Mouse (Mus musculus) kidney, embryonic 16.5 days (tissue): Measurements from ENCODE around the gene Pdap1. TPM values are rescaled to one million over a fixed set of nuclear protein-coding genes. Genes with fewer than 3 reads are reported as not detected.
"Not testable (repeated sequence)": the region's sequence is repeated elsewhere in the genome, so short reads cannot be mapped to it uniquely, and the experiment has no call there.

Source experiments
- ATAC-seq: fragments of 200-750 bp; cut with Nextera tagmentation; 2 replicates; pipeline ENCODE4 v1.8.0; 2017; ENCODE audit warnings: moderate TSS enrichment; ENCODE audit not compliant: low FRiP score, low TSS enrichment
- H3K27ac ChIP-seq: fragments of 300-500 bp; sonication (generic); 2 replicates; pipeline ENCODE4 v1.5.1; 2014; ENCODE audit warnings: low read length
- H3K27me3 ChIP-seq: fragments of 300-500 bp; sonication (generic); 2 replicates; pipeline ENCODE4 v1.6.1; 2014; ENCODE audit warnings: low read length, control low read depth, mixed read lengths; ENCODE audit not compliant: insufficient read depth
- H3K36me3 ChIP-seq: fragments of 300-500 bp; sonication (generic); 2 replicates; pipeline ENCODE4 v1.6.1; 2014; ENCODE audit warnings: low read length, control low read depth, mixed read lengths; ENCODE audit not compliant: insufficient read depth
- H3K4me1 ChIP-seq: fragments of 300-500 bp; sonication (generic); 2 replicates; pipeline ENCODE4 v1.6.1; 2014; ENCODE audit warnings: low read length, control low read depth, mixed read lengths; ENCODE audit not compliant: insufficient read depth
- H3K4me2 ChIP-seq: fragments of 300-500 bp; sonication (generic); replicated peaks from 2 replicates; pipeline ENCODE4 v1.6.1; 2014; ENCODE audit warnings: low read depth, low read length
- H3K4me3 ChIP-seq: fragments of 300-500 bp; sonication (generic); 2 replicates; pipeline ENCODE4 v1.5.1; 2014; ENCODE audit warnings: mild to moderate bottlenecking, low read length
- H3K9ac ChIP-seq: fragments of 300-500 bp; sonication (generic); replicated peaks from 2 replicates; pipeline ENCODE4 v1.6.1; 2014; ENCODE audit warnings: low read length
- H3K9me3 ChIP-seq: fragments of 300-500 bp; sonication (generic); 2 replicates; pipeline ENCODE4 v1.6.1; 2016; ENCODE audit warnings: low read length, control low read depth
- WGBS: fragments of 180-500 bp; shearing (Covaris S2); extraction: QIAGEN DNeasy Blood & Tissue Kit; methylation state at CpG from one replicate; pipeline ENCODE4 v1.1.7; 2014; 5-methylcytosine and 5-hydroxymethylcytosine counted together
- polyA plus RNA-seq: library from polyadenylated mRNA; unstranded; fragments of >200 nt; fragmentation: Nextera tagmentation; extraction: Ambion mirVana; gene quantifications from 2 replicates; pipeline ENCODE4 v1.2.1, GENCODE M21; 2015

Gene Pdap1
- polyA plus RNA-seq, 1 experiment from 2014 or later: 77.0 TPM

DNA sequence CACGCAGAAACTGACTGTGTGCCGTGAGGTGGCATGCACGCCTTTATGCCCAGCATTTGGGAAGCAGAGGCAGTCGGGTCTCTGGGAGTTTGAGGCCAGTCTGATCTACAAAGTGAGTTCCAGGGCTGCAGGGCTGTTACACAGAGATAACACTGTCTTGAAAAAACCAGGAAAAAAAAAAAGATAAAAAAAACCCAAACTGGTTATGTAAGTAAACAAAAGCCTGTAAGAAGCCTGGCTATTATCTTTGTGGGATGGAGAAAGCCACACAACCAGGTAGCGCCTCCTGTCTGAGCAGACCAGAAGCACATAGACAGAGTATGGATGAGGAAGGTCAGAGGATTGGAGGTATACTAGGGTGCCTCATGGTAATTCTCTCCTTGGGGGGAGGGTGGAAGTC lies 12.7 kb upstream of the Pdap1 start:
- no peak for ATAC-seq
- H3K4me1 ChIP-seq: no peaks in the 10 kb centered on the region
- H3K36me3 ChIP-seq: peaks cover 67% of the 10 kb centered on the region
- whole genome bisulfite sequencing: 93% methylated on average over 5 of the region's 5 CpGs
- no peaks in the 10 kb centered on the region for H3K9me3 ChIP-seq
- H3K27me3 ChIP-seq: no peaks in the 10 kb centered on the region
- H3K27ac ChIP-seq: no peak overlapping the region
- H3K4me3 ChIP-seq: no peak overlapping the region
- H3K4me2 ChIP-seq: no peak overlapping the region
- no peak overlapping the region for H3K9ac ChIP-seq

DNA sequence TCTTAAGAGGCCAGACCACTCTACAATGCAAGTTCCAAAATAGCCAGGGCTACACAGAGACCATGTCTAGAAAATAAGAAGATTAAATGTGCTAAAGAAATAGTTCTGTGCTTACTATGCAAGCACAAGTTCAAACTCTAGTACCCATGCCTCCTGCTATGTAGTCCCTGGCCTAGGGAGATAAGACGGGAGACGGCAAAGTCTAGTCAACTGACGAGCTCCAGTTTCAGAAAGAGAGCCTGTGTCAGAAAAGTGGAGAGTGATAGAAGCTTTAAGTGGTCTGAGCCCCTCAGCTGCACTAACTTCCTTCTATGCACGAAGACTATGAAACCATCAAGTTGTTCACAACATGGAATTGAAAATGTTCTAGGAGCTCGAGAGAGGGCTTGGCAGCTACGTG lies 9.3 kb upstream of the Pdap1 start:
- no peak overlapping the region for H3K4me2 ChIP-seq
- ATAC-seq: no peak
- H3K27ac ChIP-seq: no peak overlapping the region
- no peaks in the 10 kb centered on the region for H3K4me1 ChIP-seq
- H3K4me3 ChIP-seq: no peak overlapping the region
- 93% methylated on average over 6 of the region's 6 CpGs for WGBS
- peaks cover 78% of the 10 kb centered on the region for H3K36me3 ChIP-seq
- no peak overlapping the region for H3K9ac ChIP-seq
- no peaks in the 10 kb centered on the region for H3K9me3 ChIP-seq
- no peaks in the 10 kb centered on the region for H3K27me3 ChIP-seq

- no peaks in the 10 kb centered on the region for H3K4me1 ChIP-seq
- no peak overlapping the region for H3K9ac ChIP-seq
- ATAC-seq: no peak
- H3K27ac ChIP-seq: no peak overlapping the region
- no peaks in the 10 kb centered on the region for H3K9me3 ChIP-seq
- H3K4me2 ChIP-seq: no peak overlapping the region
- 89% methylated on average over 5 of the region's 5 CpGs for WGBS
- H3K4me3 ChIP-seq: no peak overlapping the region
- H3K27me3 ChIP-seq: no peaks in the 10 kb centered on the region
- peaks cover 91% of the 10 kb centered on the region for H3K36me3 ChIP-seq
Measured at GRCm38 (mm10) chr5:145147748-145148147, 7.7 kb upstream of the Pdap1 start.

- under 1% methylated on average over 18 of the region's 18 CpGs for WGBS
- H3K4me1 ChIP-seq: peaks cover 21% of the 10 kb centered on the region
- H3K9ac ChIP-seq: peak overlapping the region; percentile 92
- peak overlapping the region; percentile 88 for H3K4me2 ChIP-seq
- no peaks in the 10 kb centered on the region for H3K9me3 ChIP-seq
- peaks cover 50% of the 10 kb centered on the region for H3K36me3 ChIP-seq
- no peak for ATAC-seq
- peak overlapping the region; percentile 92 for H3K4me3 ChIP-seq
- H3K27me3 ChIP-seq: no peaks in the 10 kb centered on the region
- H3K27ac ChIP-seq: peak overlapping the region; percentile 91
Measured at GRCm38 (mm10) chr5:145140611-145141010, 573 bp upstream of the Pdap1 start.

DNA sequence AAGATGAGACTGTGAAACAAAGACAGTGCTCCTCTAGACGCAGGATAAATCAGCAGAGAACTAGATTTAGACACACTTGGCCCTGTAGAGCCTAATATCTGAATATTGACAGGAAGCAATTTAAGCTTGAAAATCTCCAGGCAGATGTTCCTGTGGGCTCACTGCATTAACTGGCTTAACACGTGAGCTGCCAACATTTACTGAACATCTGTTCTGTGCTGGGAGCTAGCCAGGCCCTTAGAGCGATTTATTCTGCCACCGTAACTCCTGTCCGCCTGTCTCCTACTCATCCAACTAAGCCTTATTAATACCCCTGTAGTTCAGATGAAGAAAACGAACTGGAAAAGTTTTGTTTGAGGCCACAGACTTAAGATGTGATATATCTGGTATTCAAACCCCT lies 1.2 kb downstream of the Pdap1 start:
- Histone ChIP-seq H3K27ac (peak overlapping the region; percentile 69; the same call in 1 of the 2 replicates), H3K4me3 (peak overlapping the region; percentile 92), H3K27me3 (no peaks in the 10 kb centered on the region), H3K4me1 (peaks cover 21% of the 10 kb centered on the region), H3K4me2 (peak overlapping the region; percentile 88), H3K9ac (peak overlapping the region; percentile 92), H3K9me3 (no peaks in the 10 kb centered on the region), H3K36me3 (peaks cover 51% of the 10 kb centered on the region)
- WGBS: 6% methylated on average over 6 of the region's 6 CpGs
- ATAC-seq: no peak

- H3K9ac ChIP-seq, H3K27ac ChIP-seq: not testable (repeated sequence)
- 88% methylated on average over 6 of the region's 6 CpGs for WGBS
Measured at GRCm38 (mm10) chr5:145133275-145133674, 6.8 kb downstream of the Pdap1 start.

GRCm38 (mm10) chr5:145130995-145131394 lies 9.0 kb downstream of the Pdap1 start:
- WGBS: 92% methylated on average over 3 of the region's 3 CpGs
- peaks cover 83% of the 10 kb centered on the region for H3K36me3 ChIP-seq
- ATAC-seq: no peak
- no peak overlapping the region for H3K4me2 ChIP-seq
- no peak overlapping the region for H3K4me3 ChIP-seq
- H3K27ac ChIP-seq: no peak overlapping the region
- no peaks in the 10 kb centered on the region for H3K4me1 ChIP-seq
- H3K27me3 ChIP-seq: no peaks in the 10 kb centered on the region
- no peak overlapping the region for H3K9ac ChIP-seq
- no peaks in the 10 kb centered on the region for H3K9me3 ChIP-seq

More at GRCm38 (mm10) chr5:145133275-145133674, 6.8 kb downstream of the Pdap1 start:
- H3K27me3 ChIP-seq, H3K9me3 ChIP-seq, H3K4me2 ChIP-seq, H3K4me3 ChIP-seq, ATAC-seq, H3K4me1 ChIP-seq: not testable (repeated sequence)
- peaks cover 78% of the 10 kb centered on the region for H3K36me3 ChIP-seq

DNA sequence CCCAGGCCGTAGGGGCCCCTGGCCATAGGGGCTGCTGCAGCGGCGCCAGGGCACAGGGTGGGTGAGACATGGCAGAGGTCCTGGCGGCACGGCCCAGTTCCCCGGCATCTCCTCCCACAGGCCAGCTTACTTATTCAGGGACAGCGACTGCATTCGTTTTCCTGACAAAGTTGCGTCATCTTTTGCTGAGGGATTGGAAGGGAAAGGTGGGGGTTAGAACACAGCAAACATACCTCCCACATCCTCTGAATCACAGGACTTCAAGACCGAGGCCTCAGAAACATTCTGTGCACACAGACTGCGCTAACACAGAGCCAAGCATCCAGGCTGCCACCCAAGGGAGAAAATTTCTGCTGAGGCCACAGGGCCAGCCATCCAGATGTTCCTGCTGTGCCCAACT lies 9.8 kb downstream of the Pdap1 start:
- H3K4me2 ChIP-seq: no peak overlapping the region
- H3K36me3 ChIP-seq: peaks cover 85% of the 10 kb centered on the region
- WGBS: 83% methylated on average over 11 of the region's 11 CpGs
- no peaks in the 10 kb centered on the region for H3K27me3 ChIP-seq
- H3K9me3 ChIP-seq: no peaks in the 10 kb centered on the region
- ATAC-seq: no peak
- H3K9ac ChIP-seq: no peak overlapping the region
- H3K4me1 ChIP-seq: no peaks in the 10 kb centered on the region
- H3K27ac ChIP-seq: no peak overlapping the region
- H3K4me3 ChIP-seq: no peak overlapping the region

GRCm38 (mm10) chr5:145129773-145130172 lies 10.3 kb downstream of the Pdap1 start:
- H3K4me3 ChIP-seq, H3K27me3 ChIP-seq, ATAC-seq, H3K4me2 ChIP-seq, H3K9me3 ChIP-seq, H3K27ac ChIP-seq, H3K4me1 ChIP-seq, H3K9ac ChIP-seq: not testable (repeated sequence)
- 76% methylated on average over 4 of the region's 6 CpGs for WGBS
- peaks cover 84% of the 10 kb centered on the region for H3K36me3 ChIP-seq

GRCm38 (mm10) chr5:145129124-145129523 lies 10.9 kb downstream of the Pdap1 start:
- Histone ChIP-seq H3K36me3 (peaks cover 82% of the 10 kb centered on the region), H3K9ac (no peak overlapping the region), H3K9me3 (no peaks in the 10 kb centered on the region), H3K4me2 (no peak overlapping the region), H3K4me3 (no peak overlapping the region), H3K27ac (no peak overlapping the region), H3K4me1 (no peaks in the 10 kb centered on the region), H3K27me3 (no peaks in the 10 kb centered on the region)
- 97% methylated on average over 4 of the region's 4 CpGs for WGBS
- no peak for ATAC-seq
